Mouse (Mus musculus): ENCODE data around the gene Stam2. TPM values are rescaled to one million over a fixed set of nuclear protein-coding genes. Genes with fewer than 3 reads are reported as not detected.
A peak's percentile ranks its signal among the peaks of the same experiment; 100 is the strongest.

Gene Stam2
- total RNA-seq, 1 experiment from 2014 or later, result 47.7 TPM

GRCm38 (mm10) chr2:52730891-52731290 is 11.2 kb downstream of the Stam2 start:
- no peak for DNase-seq

- DNase-seq, result no peak
Observed at GRCm38 (mm10) chr2:52720231-52721025, 21.7 kb downstream of the Stam2 start.

- DNase-seq, result no peak
Observed at GRCm38 (mm10) chr2:52717076-52717475, 25.0 kb downstream of the Stam2 start.

GRCm38 (mm10) chr2:52715538-52715937 is 26.5 kb downstream of the Stam2 start:
- DNase-seq, result no peak

GRCm38 (mm10) chr2:52714111-52714510 is 28.0 kb downstream of the Stam2 start:
- no peak for DNase-seq

- DNase-seq, result no peak
Observed at GRCm38 (mm10) chr2:52710804-52711203, 31.3 kb downstream of the Stam2 start.

GRCm38 (mm10) chr2:52709417-52709816 is 32.7 kb downstream of the Stam2 start:
- DNase-seq, result no peak

GRCm38 (mm10) chr2:52701368-52702036 is 40.6 kb downstream of the Stam2 start:
- no peak for DNase-seq

GRCm38 (mm10) chr2:52700352-52700751 is 41.7 kb downstream of the Stam2 start:
- no peak for DNase-seq

- DNase-seq, result no peak
Observed at GRCm38 (mm10) chr2:52694604-52695003, 47.5 kb downstream of the Stam2 start.

- DNase-seq, result no peak
Observed at GRCm38 (mm10) chr2:52691745-52692144, 50.3 kb downstream of the Stam2 start.

- DNase-seq, result no peak
Observed at GRCm38 (mm10) chr2:52686601-52687000, 55.5 kb downstream of the Stam2 start.

- no peak for DNase-seq
Observed at GRCm38 (mm10) chr2:52677589-52677988, 64.5 kb downstream of the Stam2 start.

- no peak for DNase-seq
Observed at GRCm38 (mm10) chr2:52676913-52677303, 65.2 kb downstream of the Stam2 start.

GRCm38 (mm10) chr2:52676023-52676912 is 65.8 kb downstream of the Stam2 start, which contains the start of gene Cacnb4:
Gene Cacnb4, minus strand, starts transcription at chr2:52676831.
- peak; percentile 56 for DNase-seq

GRCm38 (mm10) chr2:52675278-52675987 is 66.6 kb downstream of the Stam2 start:
- peak; percentile 3 for DNase-seq

- DNase-seq, result peak; percentile 23
Observed at GRCm38 (mm10) chr2:52674886-52675277, 67.2 kb downstream of the Stam2 start.

GRCm38 (mm10) chr2:52673172-52673571 is 68.9 kb downstream of the Stam2 start:
- DNase-seq, result no peak

- DNase-seq, result no peak
Observed at GRCm38 (mm10) chr2:52670733-52671132, 71.3 kb downstream of the Stam2 start.

GRCm38 (mm10) chr2:52668480-52668879 is 73.6 kb downstream of the Stam2 start:
- DNase-seq, result no peak

- no peak for DNase-seq
Observed at GRCm38 (mm10) chr2:52656722-52657121, 85.4 kb downstream of the Stam2 start.

- no peak for DNase-seq
Observed at GRCm38 (mm10) chr2:52654541-52654940, 87.5 kb downstream of the Stam2 start.

All from adrenal gland, postnatal 25 days (tissue).